Mouse (Mus musculus) limb, embryonic 12.5 days (tissue): ENCODE results near the gene Ap1s3. TPM values are rescaled to one million over a fixed set of nuclear protein-coding genes. Genes with fewer than 3 reads are reported as not detected.
A peak's percentile ranks its signal among the peaks of the same experiment; 100 is the strongest.

ENCODE experiments used
- ATAC-seq: fragments of 200-750 bp; cut with Nextera tagmentation; 2 replicates; pipeline ENCODE4 v1.8.0; 2017; ENCODE audit warnings: low read depth, moderate TSS enrichment; ENCODE audit not compliant: insufficient number of reproducible peaks, insufficient read depth, low FRiP score, low TSS enrichment
- H3K27ac ChIP-seq: fragments of 300-500 bp; sonication (generic); 2 replicates; pipeline ENCODE4 v1.5.1; 2016; ENCODE audit warnings: mild to moderate bottlenecking, moderate library complexity
- H3K27me3 ChIP-seq: fragments of 300-500 bp; sonication (generic); 2 replicates; pipeline ENCODE4 v1.6.1; 2016; ENCODE audit warnings: mild to moderate bottlenecking, moderate library complexity
- H3K36me3 ChIP-seq: fragments of 300-500 bp; sonication (generic); 2 replicates; pipeline ENCODE4 v1.6.1; 2016; ENCODE audit warnings: mild to moderate bottlenecking, moderate library complexity
- H3K4me1 ChIP-seq: fragments of 300-500 bp; sonication (generic); replicated peaks from 2 replicates; pipeline ENCODE4 v1.6.1; 2016
- H3K4me2 ChIP-seq: fragments of 300-500 bp; sonication (generic); 2 replicates; pipeline ENCODE4 v1.6.1; 2016; ENCODE audit warnings: mild to moderate bottlenecking, moderate library complexity
- H3K4me3 ChIP-seq: fragments of 300-500 bp; sonication (generic); replicated peaks from 2 replicates; pipeline ENCODE4 v1.5.1; 2016; ENCODE audit warnings: mild to moderate bottlenecking
- H3K9ac ChIP-seq: fragments of 300-500 bp; sonication (generic); replicated peaks from 2 replicates; pipeline ENCODE4 v1.6.1; 2016; ENCODE audit warnings: mild to moderate bottlenecking, moderate library complexity
- H3K9me3 ChIP-seq: fragments of 300-500 bp; sonication (generic); 2 replicates; pipeline ENCODE4 v1.6.1; 2016; ENCODE audit warnings: mild to moderate bottlenecking, moderate library complexity
- WGBS: fragments of 180-500 bp; shearing (Covaris S2); methylation state at CpG from one replicate; pipeline ENCODE4 v1.1.7; 2016; 5-methylcytosine and 5-hydroxymethylcytosine counted together
- polyA plus RNA-seq: library from polyadenylated mRNA; unstranded; fragments of >200 nt; fragmentation: Nextera tagmentation; extraction: Ambion mirVana; gene quantifications from 2 replicates; pipeline ENCODE4 v1.2.1, GENCODE M21; 2016

The Ap1s3 gene
- polyA plus RNA-seq, 1 experiment from 2014 or later = 0.73 TPM

DNA sequence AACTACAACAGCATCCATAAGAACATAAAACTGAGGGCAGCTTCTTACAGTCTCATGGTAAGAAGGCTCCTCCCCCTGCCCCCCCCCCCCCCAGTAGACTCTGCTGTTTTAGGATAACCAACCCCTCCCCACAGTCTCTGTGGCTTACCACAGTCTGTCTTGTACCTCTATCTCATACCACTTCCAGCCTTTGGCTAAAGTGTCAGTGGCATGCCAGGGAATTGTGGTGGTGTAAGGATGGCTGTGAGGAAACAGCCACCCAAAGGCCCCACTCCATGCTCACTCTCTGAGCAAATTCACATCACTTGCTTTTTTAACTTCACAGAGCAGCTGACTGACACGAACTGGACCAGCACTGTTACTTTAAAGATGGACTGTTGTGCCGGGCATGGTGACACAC is 26.7 kb upstream of the Ap1s3 start:
- ATAC-seq = no peak
- Histone ChIP-seq H3K4me2 (no peak overlapping the region), H3K4me1 (peaks cover 6% of the 10 kb centered on the region; the same call in 1 of the 2 replicates), H3K27ac (no peak overlapping the region), H3K9ac (no peak overlapping the region), H3K36me3 (no peaks in the 10 kb centered on the region; the same call in 1 of the 2 replicates), H3K27me3 (no peaks in the 10 kb centered on the region), H3K4me3 (no peak overlapping the region), H3K9me3 (no peaks in the 10 kb centered on the region)
- WGBS = 85% methylated on average over 2 of the region's 2 CpGs

DNA sequence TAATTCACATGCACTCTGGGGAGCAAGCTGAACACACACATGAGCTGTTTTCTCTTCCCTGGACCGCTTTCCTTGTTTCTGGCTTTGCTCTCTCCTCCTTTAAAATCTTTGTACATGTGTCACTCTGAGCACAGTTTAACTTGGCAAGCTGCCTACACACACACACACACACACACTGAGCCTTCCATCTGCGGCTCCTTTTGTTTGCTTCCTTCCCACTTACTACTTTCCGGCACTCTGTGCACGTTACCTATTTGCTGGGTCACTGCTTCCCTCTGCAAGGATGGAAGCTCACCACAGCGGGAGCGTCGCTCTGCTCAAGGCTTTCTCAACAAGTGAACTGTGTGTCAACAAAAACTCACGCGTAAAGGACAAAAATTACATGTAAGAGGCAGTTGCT is 25.6 kb upstream of the Ap1s3 start:
- 74% methylated on average over 9 of the region's 9 CpGs for WGBS
- Histone ChIP-seq H3K27ac (no peak overlapping the region), H3K4me3 (no peak overlapping the region), H3K9me3 (no peaks in the 10 kb centered on the region), H3K4me2 (no peak overlapping the region), H3K4me1 (peaks cover 6% of the 10 kb centered on the region; the same call in 1 of the 2 replicates), H3K27me3 (no peaks in the 10 kb centered on the region), H3K9ac (no peak overlapping the region), H3K36me3 (no peaks in the 10 kb centered on the region; the same call in 1 of the 2 replicates)
- ATAC-seq = peak; percentile 42; the same call in 1 of the 2 replicates

DNA sequence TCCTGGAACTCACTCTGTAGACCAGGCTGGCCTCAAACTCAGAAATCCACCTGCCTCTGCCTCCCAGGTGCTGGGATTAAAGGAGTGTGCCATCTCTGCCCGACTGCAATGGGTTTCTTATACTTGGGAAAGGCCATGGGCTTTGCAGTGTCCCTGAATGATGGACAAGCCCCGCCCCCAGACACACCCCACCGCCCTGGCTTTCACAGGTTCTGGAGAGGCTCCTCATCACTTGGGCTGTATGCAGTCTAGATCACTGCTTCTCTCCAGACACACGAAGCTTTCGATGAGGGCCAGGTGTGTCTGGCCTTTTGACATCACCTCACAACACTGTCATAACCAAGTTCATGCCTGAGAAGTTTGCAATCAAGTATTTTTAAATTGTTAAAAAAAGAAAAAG is 25.2 kb upstream of the Ap1s3 start:
- Histone ChIP-seq H3K36me3 (no peaks in the 10 kb centered on the region; the same call in 1 of the 2 replicates), H3K4me3 (no peak overlapping the region), H3K9me3 (no peaks in the 10 kb centered on the region), H3K4me1 (peaks cover 6% of the 10 kb centered on the region; the same call in 1 of the 2 replicates), H3K27me3 (no peaks in the 10 kb centered on the region), H3K4me2 (no peak overlapping the region), H3K27ac (no peak overlapping the region), H3K9ac (no peak overlapping the region)
- ATAC-seq = no peak
- WGBS = 62% methylated on average over 5 of the region's 5 CpGs

DNA sequence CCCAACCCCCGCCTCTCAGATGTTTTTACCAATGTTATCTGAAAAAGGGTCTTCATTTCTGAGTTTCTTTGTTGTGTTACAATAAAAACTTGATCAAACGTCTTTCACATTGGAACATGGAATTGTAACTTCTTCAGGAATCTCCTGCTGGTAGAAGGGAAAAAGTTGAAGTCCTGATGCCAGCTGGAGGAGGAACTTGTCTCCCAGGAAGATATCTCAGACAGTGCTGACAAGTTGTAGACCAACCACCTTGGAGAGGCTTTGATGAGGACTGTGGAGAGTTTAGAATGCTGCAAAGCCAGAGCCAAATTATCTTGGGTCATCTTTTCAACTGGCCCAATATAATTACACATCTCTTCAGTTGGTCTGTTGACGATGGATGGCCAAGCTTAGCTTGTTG is 20.7 kb upstream of the Ap1s3 start:
- no peak for ATAC-seq
- H3K9me3 ChIP-seq = 0 out of 2 replicates have a peak, but pooled peaks cover 6% of the 10 kb centered on the region
- H3K9ac ChIP-seq = no peak overlapping the region
- H3K27me3 ChIP-seq = no peaks in the 10 kb centered on the region
- 90% methylated on average over 3 of the region's 3 CpGs for WGBS
- peaks cover 6% of the 10 kb centered on the region; the same call in 1 of the 2 replicates for H3K4me1 ChIP-seq
- H3K27ac ChIP-seq = no peak overlapping the region
- H3K4me2 ChIP-seq = no peak overlapping the region
- no peak overlapping the region for H3K4me3 ChIP-seq
- no peaks in the 10 kb centered on the region for H3K36me3 ChIP-seq

GRCm38 (mm10) chr1:79687254-79687653 is 15.5 kb upstream of the Ap1s3 start:
- Histone ChIP-seq H3K27me3 (no peaks in the 10 kb centered on the region), H3K4me1 (no peaks in the 10 kb centered on the region), H3K27ac (no peak overlapping the region), H3K9me3 (0 out of 2 replicates have a peak, but pooled peaks cover 6% of the 10 kb centered on the region), H3K9ac (no peak overlapping the region), H3K4me2 (no peak overlapping the region), H3K36me3 (no peaks in the 10 kb centered on the region), H3K4me3 (no peak overlapping the region)
- ATAC-seq = no peak
- WGBS = 86% methylated on average over 1 of the region's 1 CpGs

DNA sequence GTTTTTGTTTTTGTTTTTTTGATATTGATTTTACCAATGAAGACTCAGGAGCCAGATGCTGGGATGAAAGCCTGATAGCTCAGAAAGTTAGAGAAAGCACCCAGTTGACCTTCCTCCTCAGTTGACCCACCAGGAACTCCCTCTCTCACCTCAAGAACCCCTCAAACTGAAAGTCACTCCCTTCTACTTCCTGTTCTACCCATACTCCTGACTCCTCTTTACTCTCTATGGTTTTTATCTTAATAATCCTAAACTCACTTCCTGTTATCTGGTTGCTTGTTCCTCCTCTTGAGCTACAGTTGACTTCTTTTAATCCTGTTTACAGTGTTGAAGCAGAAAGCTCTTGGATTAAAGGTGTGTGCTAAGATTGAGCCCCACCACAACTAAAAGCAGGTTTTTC is 12.3 kb upstream of the Ap1s3 start:
- no peak overlapping the region for H3K9ac ChIP-seq
- H3K4me1 ChIP-seq = no peaks in the 10 kb centered on the region
- no peaks in the 10 kb centered on the region for H3K36me3 ChIP-seq
- no peak overlapping the region for H3K4me3 ChIP-seq
- no peak overlapping the region for H3K27ac ChIP-seq
- no peak for ATAC-seq
- H3K27me3 ChIP-seq = no peaks in the 10 kb centered on the region
- H3K4me2 ChIP-seq = no peak overlapping the region
- 0 out of 2 replicates have a peak, but pooled peaks cover 6% of the 10 kb centered on the region for H3K9me3 ChIP-seq

- Histone ChIP-seq H3K9ac (no peak overlapping the region), H3K27me3 (no peaks in the 10 kb centered on the region), H3K27ac (no peak overlapping the region), H3K4me2 (no peak overlapping the region), H3K9me3 (0 out of 2 replicates have a peak, but pooled peaks cover 3% of the 10 kb centered on the region), H3K4me1 (no peaks in the 10 kb centered on the region), H3K4me3 (no peak overlapping the region), H3K36me3 (no peaks in the 10 kb centered on the region)
- 15% methylated on average over 5 of the region's 5 CpGs for WGBS
- ATAC-seq = no peak
These were observed 11.2 kb upstream of the Ap1s3 start for GRCm38 (mm10) chr1:79682936-79683335.

DNA sequence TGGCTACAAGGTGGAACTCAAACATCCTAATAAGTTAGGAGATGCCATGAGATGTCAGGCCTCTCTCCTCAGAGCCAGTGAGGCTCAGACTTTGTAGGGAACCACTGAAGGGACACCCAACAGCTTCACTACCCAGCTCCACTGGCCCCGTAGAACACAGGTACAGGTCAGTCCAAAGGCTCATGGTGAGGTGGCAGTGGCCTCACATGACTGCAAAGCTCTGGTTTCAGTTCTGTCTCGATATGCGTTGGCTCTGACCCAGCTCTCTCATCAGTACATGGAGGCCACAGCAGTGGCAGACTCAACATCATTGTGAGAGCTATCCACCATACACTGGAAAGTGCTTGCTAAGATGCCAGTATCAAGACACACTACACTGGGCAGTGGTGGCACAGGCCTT is 9.0 kb upstream of the Ap1s3 start:
- Histone ChIP-seq H3K4me1 (no peaks in the 10 kb centered on the region), H3K4me2 (no peak overlapping the region), H3K27ac (no peak overlapping the region), H3K9me3 (no peaks in the 10 kb centered on the region), H3K27me3 (no peaks in the 10 kb centered on the region), H3K4me3 (no peak overlapping the region), H3K9ac (no peak overlapping the region), H3K36me3 (no peaks in the 10 kb centered on the region)
- WGBS = 91% methylated on average over 3 of the region's 3 CpGs
- no peak for ATAC-seq

DNA sequence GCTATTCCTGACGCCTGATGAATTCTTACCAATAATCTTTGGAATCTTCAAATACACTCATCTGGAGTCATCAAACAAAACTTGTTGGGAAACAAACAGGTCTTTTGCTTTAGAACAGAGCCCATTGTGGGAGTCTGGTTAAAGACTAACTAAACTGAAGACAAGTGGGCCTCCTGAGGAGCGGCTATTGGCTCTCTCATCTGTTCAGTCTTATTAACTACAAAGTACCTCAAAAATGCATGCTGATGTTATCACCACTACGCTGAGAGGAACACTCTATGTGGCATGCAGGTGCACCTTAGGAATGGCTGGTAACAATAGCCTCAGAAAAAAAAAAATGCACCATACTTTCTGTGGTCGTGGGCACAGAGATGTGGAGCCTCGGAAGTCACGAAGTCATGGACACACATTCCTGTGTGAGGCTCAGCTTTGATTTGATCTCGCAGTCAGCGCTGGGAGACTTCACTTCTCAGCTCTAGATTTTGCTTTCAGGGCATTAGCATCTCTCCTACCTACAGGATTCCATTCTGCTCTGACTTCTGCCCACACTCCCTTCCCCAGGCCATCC is 6.4 kb upstream of the Ap1s3 start:
- H3K36me3 ChIP-seq = no peaks in the 10 kb centered on the region
- H3K4me2 ChIP-seq = no peak overlapping the region
- peaks cover 6% of the 10 kb centered on the region for H3K27me3 ChIP-seq
- 82% methylated on average over 8 of the region's 8 CpGs for WGBS
- no peaks in the 10 kb centered on the region for H3K4me1 ChIP-seq
- H3K9ac ChIP-seq = no peak overlapping the region
- H3K9me3 ChIP-seq = no peaks in the 10 kb centered on the region
- no peak overlapping the region for H3K27ac ChIP-seq
- no peak overlapping the region for H3K4me3 ChIP-seq
- ATAC-seq = no peak

GRCm38 (mm10) chr1:79675716-79676115 is 3.9 kb upstream of the Ap1s3 start:
- Histone ChIP-seq H3K36me3 (no peaks in the 10 kb centered on the region), H3K9me3 (no peaks in the 10 kb centered on the region)
- WGBS = 36% methylated on average over 4 of the region's 4 CpGs

GRCm38 (mm10) chr1:79671196-79671542 is 603 bp downstream of the Ap1s3 start:
- Histone ChIP-seq H3K4me3 (peak overlapping the region; percentile 62), H3K9me3 (no peaks in the 10 kb centered on the region), H3K4me1 (peaks cover 8% of the 10 kb centered on the region; the same call in 1 of the 2 replicates), H3K9ac (peak overlapping the region; percentile 57), H3K27me3 (peaks cover 20% of the 10 kb centered on the region), H3K36me3 (no peaks in the 10 kb centered on the region), H3K27ac (no peak overlapping the region), H3K4me2 (peak overlapping the region; percentile 88)
- WGBS = 3% methylated on average over 11 of the region's 11 CpGs
- ATAC-seq = no peak

More at GRCm38 (mm10) chr1:79675716-79676115, 3.9 kb upstream of the Ap1s3 start:
- Histone ChIP-seq H3K4me2 (no peak overlapping the region), H3K27ac (no peak overlapping the region), H3K4me1 (peaks cover 8% of the 10 kb centered on the region; the same call in 1 of the 2 replicates), H3K9ac (no peak overlapping the region), H3K4me3 (no peak overlapping the region), H3K27me3 (peaks cover 13% of the 10 kb centered on the region)
- no peak for ATAC-seq

DNA sequence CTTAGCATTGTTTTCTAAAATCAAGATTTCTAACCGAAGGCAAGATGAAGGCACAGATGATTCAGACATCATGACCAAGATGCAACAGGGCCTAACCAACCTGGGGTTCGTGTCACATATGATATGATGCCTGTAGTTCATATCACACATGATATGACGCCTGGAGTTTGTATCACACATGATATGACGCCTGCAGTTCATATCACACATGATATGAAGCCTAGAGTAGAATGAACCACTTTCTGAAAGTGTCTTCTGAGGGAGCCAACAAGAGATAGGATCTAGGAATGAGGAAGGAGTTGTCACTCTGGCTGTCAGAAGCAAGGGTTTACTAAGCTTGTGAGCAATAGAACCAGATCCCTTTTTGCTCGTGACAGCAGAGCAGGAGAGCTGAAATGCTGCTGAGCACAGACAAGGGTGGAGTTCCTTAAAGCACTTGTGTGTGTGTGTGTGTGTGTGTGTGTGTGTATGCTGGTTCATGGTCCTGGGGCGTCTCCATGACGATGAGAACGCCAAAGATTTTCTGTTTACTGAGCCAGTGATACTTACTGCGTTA is 2.3 kb downstream of the Ap1s3 start:
- Histone ChIP-seq H3K27ac (no peak overlapping the region), H3K27me3 (peaks cover 20% of the 10 kb centered on the region), H3K4me1 (peaks cover 8% of the 10 kb centered on the region; the same call in 1 of the 2 replicates), H3K4me3 (no peak overlapping the region), H3K9ac (no peak overlapping the region), H3K4me2 (no peak overlapping the region), H3K36me3 (no peaks in the 10 kb centered on the region), H3K9me3 (no peaks in the 10 kb centered on the region)
- 86% methylated on average over 9 of the region's 9 CpGs for WGBS
- ATAC-seq = no peak
